Mouse (Mus musculus) embryonic facial prominence, embryonic 13.5 days (tissue): ENCODE measurements around the gene Cntnap2. TPM values are rescaled to one million over a fixed set of nuclear protein-coding genes. Genes with fewer than 3 reads are reported as not detected.
"Not testable (repeated sequence)": the region's sequence is repeated elsewhere in the genome, so short reads cannot be mapped to it uniquely, and the experiment has no call there.

Experiments used
- ATAC-seq: fragments of 200-750 bp; cut with Nextera tagmentation; 2 replicates; pipeline ENCODE4 v1.8.0; 2017; ENCODE audit warnings: low read depth; ENCODE audit not compliant: insufficient number of reproducible peaks, insufficient read depth, low FRiP score, low TSS enrichment
- H3K27ac ChIP-seq: fragments of 300-500 bp; sonication (generic); 2 replicates; pipeline ENCODE4 v1.5.1; 2015; ENCODE audit warnings: moderate library complexity, mild to moderate bottlenecking, inconsistent platforms
- H3K27me3 ChIP-seq: fragments of 300-500 bp; sonication (generic); 2 replicates; pipeline ENCODE4 v1.6.1; 2015; ENCODE audit warnings: mild to moderate bottlenecking, inconsistent platforms
- H3K36me3 ChIP-seq: fragments of 300-500 bp; sonication (generic); 2 replicates; pipeline ENCODE4 v1.6.1; 2015; ENCODE audit warnings: mild to moderate bottlenecking, inconsistent platforms
- H3K4me1 ChIP-seq: fragments of 300-500 bp; sonication (generic); 2 replicates; pipeline ENCODE4 v1.6.1; 2015; ENCODE audit warnings: inconsistent platforms
- H3K4me2 ChIP-seq: fragments of 300-500 bp; sonication (generic); 2 replicates; pipeline ENCODE4 v1.6.1; 2015; ENCODE audit warnings: moderate library complexity, mild to moderate bottlenecking, inconsistent platforms
- H3K4me3 ChIP-seq: fragments of 300-500 bp; sonication (generic); 2 replicates; pipeline ENCODE4 v1.5.1; 2015; ENCODE audit warnings: mild to moderate bottlenecking, inconsistent platforms
- H3K9ac ChIP-seq: fragments of 300-500 bp; sonication (generic); 2 replicates; pipeline ENCODE4 v1.6.1; 2015; ENCODE audit warnings: mild to moderate bottlenecking, inconsistent platforms
- H3K9me3 ChIP-seq: fragments of 300-500 bp; sonication (generic); 2 replicates; pipeline ENCODE4 v1.6.1; 2016; ENCODE audit warnings: inconsistent platforms
- WGBS: fragments of 180-500 bp; shearing (Covaris S2); methylation state at CpG from one replicate; pipeline ENCODE4 v1.1.7; 2015; ENCODE audit warnings: mixed read lengths; 5-methylcytosine and 5-hydroxymethylcytosine counted together
- polyA plus RNA-seq: library from polyadenylated mRNA; unstranded; fragments of >200 nt; fragmentation: Nextera tagmentation; extraction: Ambion mirVana; gene quantifications from 2 replicates; pipeline ENCODE4 v1.2.1, GENCODE M21; 2015

Gene Cntnap2
- polyA plus RNA-seq, 1 experiment from 2014 or later: 3.1 TPM

- not testable (repeated sequence) for H3K27ac ChIP-seq
Measured at GRCm38 (mm10) chr6:47134063-47134462, 2074.9 kb downstream of the Cntnap2 start.

DNA sequence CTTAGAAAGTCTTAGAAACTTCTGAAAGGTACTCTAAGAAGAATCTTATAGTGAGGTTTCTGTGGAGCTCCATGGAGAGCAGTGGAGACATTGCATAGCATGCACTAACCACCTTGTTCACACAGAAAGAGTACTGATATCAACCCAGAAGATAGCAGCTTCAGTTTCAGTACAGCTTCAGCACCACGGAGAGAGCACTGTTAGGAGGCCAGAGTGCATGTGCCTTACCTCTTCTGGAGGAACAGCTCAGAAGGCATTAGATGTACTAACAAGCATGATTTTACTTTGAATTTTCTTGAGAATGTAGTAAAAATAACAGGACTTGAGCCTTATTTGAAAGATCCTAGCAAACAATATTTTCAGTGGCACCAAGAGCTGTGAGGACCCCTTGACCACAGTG, 2093.9 kb downstream of the Cntnap2 start:
- not testable (repeated sequence) for H3K27ac ChIP-seq, H3K4me1 ChIP-seq, H3K9me3 ChIP-seq, H3K36me3 ChIP-seq, H3K4me2 ChIP-seq, ATAC-seq, H3K27me3 ChIP-seq, H3K9ac ChIP-seq, H3K4me3 ChIP-seq
- no CpG with 5 or more reads among the region's 1 CpGs for WGBS

More at GRCm38 (mm10) chr6:47134063-47134462, 2074.9 kb downstream of the Cntnap2 start:
- H3K9ac ChIP-seq, H3K9me3 ChIP-seq, H3K4me1 ChIP-seq, ATAC-seq, H3K27me3 ChIP-seq, H3K4me3 ChIP-seq, H3K4me2 ChIP-seq, H3K36me3 ChIP-seq: not testable (repeated sequence)
- no CpG with 5 or more reads among the region's 1 CpGs for WGBS

GRCm38 (mm10) chr6:47174580-47175294, 2115.6 kb downstream of the Cntnap2 start:
- not testable (repeated sequence) for H3K27me3 ChIP-seq, H3K9me3 ChIP-seq, H3K9ac ChIP-seq, H3K4me1 ChIP-seq, H3K4me3 ChIP-seq, H3K4me2 ChIP-seq, ATAC-seq, H3K36me3 ChIP-seq, H3K27ac ChIP-seq
- WGBS: 57% methylated on average over 8 of the region's 8 CpGs

DNA sequence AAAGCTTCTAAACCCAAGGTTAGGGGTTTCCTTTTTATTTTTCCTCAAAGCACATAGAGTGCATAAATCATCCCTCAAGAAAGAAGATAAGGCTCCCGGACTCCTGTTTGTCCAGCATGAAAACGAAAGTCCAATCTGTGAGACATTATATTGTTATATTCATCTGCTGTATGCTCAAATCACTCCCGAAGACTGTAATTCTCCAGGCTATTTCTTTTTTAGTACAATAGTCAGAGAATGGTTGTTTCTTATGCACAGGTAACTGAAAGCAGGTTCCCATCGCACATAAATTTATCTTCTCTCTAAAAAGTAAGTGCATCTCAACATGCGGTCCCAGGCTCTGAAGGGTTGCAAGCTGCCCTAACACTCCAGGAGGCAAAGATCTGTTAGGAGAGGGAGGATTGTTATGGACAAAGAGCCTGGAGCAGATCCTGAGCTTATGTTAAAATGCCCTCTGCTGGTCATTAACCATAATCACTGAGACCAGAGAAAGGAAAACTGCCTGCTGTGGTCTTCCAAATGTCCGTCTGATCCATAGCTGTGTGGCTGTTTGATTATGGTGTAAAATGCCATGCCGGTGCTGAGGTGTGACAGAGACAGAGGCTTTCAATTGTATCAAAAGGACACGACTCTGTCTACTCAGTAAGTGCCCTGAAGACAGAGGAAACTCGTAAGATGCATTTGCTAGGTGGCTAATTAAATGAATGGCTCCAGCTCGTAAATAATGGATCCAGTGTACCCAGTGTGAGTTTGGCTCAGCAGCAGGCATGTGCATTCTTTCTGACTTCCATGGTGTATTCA, 2116.4 kb downstream of the Cntnap2 start:
- not testable (repeated sequence) for H3K4me1 ChIP-seq, H3K27ac ChIP-seq, H3K9me3 ChIP-seq, H3K36me3 ChIP-seq, H3K4me3 ChIP-seq, ATAC-seq, H3K9ac ChIP-seq, H3K27me3 ChIP-seq
- 22% methylated on average over 10 of the region's 10 CpGs for WGBS
- peak overlapping the region; percentile 45 for H3K4me2 ChIP-seq

- H3K4me3 ChIP-seq, H3K36me3 ChIP-seq, H3K4me2 ChIP-seq, ATAC-seq, H3K4me1 ChIP-seq, H3K27me3 ChIP-seq, H3K9me3 ChIP-seq, H3K27ac ChIP-seq, H3K9ac ChIP-seq: not testable (repeated sequence)
- 69% methylated on average over 3 of the region's 3 CpGs for WGBS
Measured at GRCm38 (mm10) chr6:47176157-47176555, 2117.0 kb downstream of the Cntnap2 start.

DNA sequence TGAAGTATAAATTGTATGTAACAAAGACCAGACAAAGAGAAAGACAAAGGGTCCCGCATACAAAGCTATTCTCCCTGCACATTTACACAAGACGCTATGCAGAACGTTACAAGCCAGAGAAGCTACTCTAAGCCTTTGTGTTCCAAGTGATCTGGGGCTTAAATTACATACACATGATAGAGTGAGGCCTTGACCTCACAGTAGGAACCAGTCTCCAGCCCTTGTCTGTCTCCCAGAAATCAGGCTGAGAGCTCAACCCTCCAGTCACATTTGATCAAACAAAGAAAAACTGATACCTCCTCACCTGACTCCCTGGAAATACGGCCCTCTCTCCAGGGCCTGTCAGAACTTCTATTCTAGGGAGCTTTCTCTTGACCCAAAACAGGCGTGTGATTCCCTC, 2122.2 kb downstream of the Cntnap2 start:
- H3K9ac ChIP-seq: not testable (repeated sequence)

DNA sequence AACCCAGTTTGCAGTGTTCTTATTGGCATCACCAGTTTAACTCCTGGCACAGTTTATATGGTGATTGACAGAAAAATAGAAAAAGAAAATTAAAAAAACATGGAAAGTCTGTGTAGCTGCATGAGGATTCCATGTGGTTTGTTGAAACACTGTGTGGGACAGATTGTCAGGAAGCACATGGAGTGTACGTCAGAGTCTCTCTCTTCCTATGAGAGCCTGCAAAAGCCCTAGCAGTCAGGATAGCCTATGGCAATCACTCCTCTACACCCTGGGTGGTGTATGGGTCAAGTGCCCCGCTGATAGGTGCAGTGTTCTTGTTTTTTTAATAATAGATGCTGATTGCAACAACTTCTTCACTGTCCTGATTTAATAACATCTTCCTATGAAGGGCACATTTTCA, 2123.1 kb downstream of the Cntnap2 start:
- WGBS: 36% methylated on average over 2 of the region's 2 CpGs
- no peak overlapping the region for H3K9ac ChIP-seq
- no peaks in the 10 kb centered on the region for H3K27me3 ChIP-seq
- no peak overlapping the region for H3K4me2 ChIP-seq
- no peaks in the 10 kb centered on the region for H3K4me1 ChIP-seq
- H3K4me3 ChIP-seq: no peak overlapping the region
- H3K9me3 ChIP-seq: no peaks in the 10 kb centered on the region
- no peaks in the 10 kb centered on the region for H3K36me3 ChIP-seq
- ATAC-seq: 0 out of 2 replicates have a peak, but pooled peaks have one; percentile 56
- H3K27ac ChIP-seq: no peak overlapping the region

More for the DNA sequence above, 2122.2 kb downstream of the Cntnap2 start:
- not testable (repeated sequence) for H3K9me3 ChIP-seq, H3K36me3 ChIP-seq, H3K4me1 ChIP-seq, H3K4me2 ChIP-seq, H3K4me3 ChIP-seq, H3K27ac ChIP-seq, H3K27me3 ChIP-seq, ATAC-seq
- WGBS: 47% methylated on average over 5 of the region's 5 CpGs

DNA sequence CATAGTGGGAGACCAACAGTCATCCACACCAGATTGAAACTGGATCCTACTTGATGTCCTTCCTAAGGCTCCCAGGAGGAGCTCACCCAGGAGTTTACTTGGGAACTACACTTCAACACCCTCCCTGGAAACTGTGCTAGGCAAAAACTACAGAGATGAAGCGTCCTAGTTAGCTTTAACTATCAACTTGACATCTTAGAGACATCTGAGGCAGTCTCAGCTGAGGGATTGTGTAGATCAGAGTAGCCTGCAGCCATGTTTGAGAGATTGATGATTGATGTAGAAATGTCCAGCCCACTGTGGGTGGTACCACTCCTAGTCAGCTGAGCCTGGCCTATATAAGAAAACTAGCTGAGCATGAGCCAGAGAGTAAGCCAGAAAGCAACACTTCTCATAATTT, 2123.6 kb downstream of the Cntnap2 start:
- Histone ChIP-seq H3K4me1 (no peaks in the 10 kb centered on the region), H3K36me3 (no peaks in the 10 kb centered on the region), H3K4me2 (no peak overlapping the region), H3K9ac (no peak overlapping the region), H3K4me3 (no peak overlapping the region), H3K27ac (no peak overlapping the region), H3K9me3 (no peaks in the 10 kb centered on the region), H3K27me3 (no peaks in the 10 kb centered on the region)
- no peak for ATAC-seq
- 59% methylated on average over 1 of the region's 1 CpGs for whole genome bisulfite sequencing

- not testable (repeated sequence) for H3K36me3 ChIP-seq, H3K27me3 ChIP-seq, H3K9ac ChIP-seq, H3K4me1 ChIP-seq, H3K4me3 ChIP-seq, ATAC-seq, H3K27ac ChIP-seq, H3K9me3 ChIP-seq, H3K4me2 ChIP-seq
Measured at GRCm38 (mm10) chr6:47183850-47184249, 2124.7 kb downstream of the Cntnap2 start.

DNA sequence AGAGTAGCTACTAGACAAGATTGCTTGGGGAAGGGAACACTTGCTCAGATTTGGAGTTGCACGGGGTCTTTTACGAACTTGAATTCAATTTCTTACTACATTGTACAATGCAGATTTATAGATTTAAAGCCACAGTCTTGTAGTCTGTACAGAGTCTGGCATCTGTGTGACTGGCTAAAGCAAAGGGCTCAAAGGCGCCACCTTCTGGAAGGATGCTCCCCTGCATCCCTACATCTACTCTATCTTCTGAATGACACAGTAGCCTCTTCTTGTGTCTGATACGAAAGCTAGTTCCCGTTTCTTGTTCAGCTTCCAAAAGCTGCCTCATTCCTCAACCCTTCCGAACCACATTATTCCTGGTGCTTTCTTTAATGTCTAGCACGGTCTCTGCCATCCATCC, 2129.0 kb downstream of the Cntnap2 start:
- H3K36me3 ChIP-seq: no peaks in the 10 kb centered on the region
- 0 out of 2 replicates have a peak, but pooled peaks cover 2% of the 10 kb centered on the region for H3K4me1 ChIP-seq
- no peaks in the 10 kb centered on the region for H3K9me3 ChIP-seq
- H3K27me3 ChIP-seq: no peaks in the 10 kb centered on the region
- no peak overlapping the region for H3K4me3 ChIP-seq
- H3K9ac ChIP-seq: no peak overlapping the region
- no peak for ATAC-seq
- no peak overlapping the region for H3K27ac ChIP-seq
- WGBS: 67% methylated on average over 7 of the region's 7 CpGs
- no peak overlapping the region for H3K4me2 ChIP-seq

GRCm38 (mm10) chr6:47188596-47188995, 2129.4 kb downstream of the Cntnap2 start:
- not testable (repeated sequence) for H3K4me1 ChIP-seq, H3K9me3 ChIP-seq, H3K36me3 ChIP-seq, ATAC-seq, H3K4me2 ChIP-seq, H3K4me3 ChIP-seq, H3K27ac ChIP-seq, H3K27me3 ChIP-seq, H3K9ac ChIP-seq
- 89% methylated on average over 6 of the region's 6 CpGs for WGBS

GRCm38 (mm10) chr6:47190282-47190681, 2131.1 kb downstream of the Cntnap2 start:
- Histone ChIP-seq H3K4me2 (no peak overlapping the region), H3K4me3 (no peak overlapping the region), H3K36me3 (no peaks in the 10 kb centered on the region), H3K9me3 (no peaks in the 10 kb centered on the region), H3K4me1 (0 out of 2 replicates have a peak, but pooled peaks cover 2% of the 10 kb centered on the region), H3K27ac (no peak overlapping the region), H3K27me3 (no peaks in the 10 kb centered on the region), H3K9ac (no peak overlapping the region)
- 67% methylated on average over 7 of the region's 7 CpGs for WGBS
- no peak for ATAC-seq
